Mouse (Mus musculus): Measurements from ENCODE around the gene Raph1. TPM values are rescaled to one million over a fixed set of nuclear protein-coding genes. Genes with fewer than 3 reads are reported as not detected.
A peak's percentile ranks its signal among the peaks of the same experiment; 100 is the strongest.

Raph1 gene
- under 0.01 and 0.13 TPM in 2 replicates for polyA plus RNA-seq (2012)

DNA sequence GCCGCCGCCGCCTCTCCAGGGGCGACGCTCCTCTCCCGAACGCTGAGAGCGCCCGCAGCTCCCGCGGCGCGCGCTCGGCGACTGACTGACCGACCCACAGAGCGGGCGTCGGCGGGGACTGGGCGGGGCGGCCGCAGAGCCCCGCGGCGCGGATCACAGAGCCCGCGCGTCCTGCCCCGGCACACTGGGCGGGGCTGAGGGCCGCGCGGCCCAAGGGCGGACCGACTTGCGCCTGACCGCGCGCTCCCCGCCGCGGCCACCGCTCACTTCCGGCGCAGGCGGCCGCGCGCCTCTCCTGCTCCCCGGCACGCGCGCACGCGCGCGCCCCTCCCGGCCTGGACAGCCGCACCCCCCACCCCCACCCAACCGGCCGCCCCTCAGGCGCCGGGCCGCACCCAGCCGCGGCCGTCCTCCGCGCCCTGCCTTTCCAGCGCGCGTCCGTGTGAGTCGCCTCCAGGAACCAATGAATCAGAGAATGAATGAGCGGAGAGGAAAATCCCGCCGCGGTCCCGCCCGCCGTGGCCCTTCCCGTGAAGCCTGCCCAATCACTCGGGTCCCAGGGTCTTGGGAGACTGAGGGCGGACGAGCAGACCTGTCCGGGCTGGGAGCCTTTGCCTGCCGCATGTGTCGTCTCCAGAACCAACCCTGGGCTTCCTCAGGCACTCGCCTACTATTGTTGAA lies at the start of gene Raph1:
Gene Raph1 (minus strand): TSS at position 474 of the 681 bp plus-strand sequence.
- H3K4me3 ChIP-seq (replicated peaks) = peak within 1 kb of the TSS; percentile 63
- H3K27me3 ChIP-seq (ENCODE audit: control insufficient read depth) = peaks cover 54% of the 10 kb centered on the region

GRCm38 (mm10) chr1:60615703-60616102 lies 48.8 kb upstream of the Raph1 start:
- TF ChIP-seq GATA1 (IDR thresholded peaks at IDR 0.05; ENCODE audit: low read length) (no peak), TAL1 (IDR thresholded peaks at IDR 0.05; ENCODE audit: low read length) (no peak)
- no peaks in the 10 kb centered on the region for H3K36me3 ChIP-seq (ENCODE audit: control insufficient read depth)

More for the DNA sequence above, at the start of gene Raph1:
- no peaks in the 10 kb centered on the region for H3K36me3 ChIP-seq (ENCODE audit: control insufficient read depth)
- H3K4me1 ChIP-seq (ENCODE audit: control insufficient read depth) = peaks cover 7% of the 10 kb centered on the region
- no peaks in the 10 kb centered on the region for H3K9me3 ChIP-seq (ENCODE audit: control insufficient read depth, low read length)
- TF ChIP-seq GATA1 (IDR thresholded peaks at IDR 0.05; ENCODE audit: low read length) (no peak), TAL1 (IDR thresholded peaks at IDR 0.05; ENCODE audit: low read length) (no peak)

DNA sequence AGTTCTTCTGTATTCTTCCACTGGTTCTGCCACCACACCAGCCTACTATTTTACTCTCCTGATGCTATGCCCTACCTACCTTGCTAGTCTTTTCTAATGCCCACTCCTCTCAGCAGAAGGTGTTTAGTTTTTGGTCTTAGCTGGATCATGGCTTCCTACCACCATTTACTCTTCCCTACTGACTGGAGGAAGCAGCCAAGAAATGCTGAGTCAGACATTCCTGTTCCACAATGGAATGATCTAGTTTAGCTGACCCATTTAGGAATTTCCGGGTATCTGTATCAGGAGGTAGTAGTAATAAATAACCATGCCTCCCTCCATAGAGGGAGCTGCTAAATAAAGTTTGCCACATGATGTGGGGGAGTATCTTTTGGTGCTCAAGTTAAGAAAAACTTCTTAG lies 48.0 kb upstream of the Raph1 start:
- Histone ChIP-seq H3K4me3 (replicated peaks) (no peak overlapping the region), H3K36me3 (ENCODE audit: control insufficient read depth) (no peaks in the 10 kb centered on the region), H3K27me3 (ENCODE audit: control insufficient read depth) (no peaks in the 10 kb centered on the region), H3K4me1 (ENCODE audit: control insufficient read depth) (no peaks in the 10 kb centered on the region), H3K9me3 (ENCODE audit: control insufficient read depth, low read length) (no peaks in the 10 kb centered on the region)
- no peak for TF ChIP-seq TAL1 (IDR thresholded peaks at IDR 0.05; ENCODE audit: low read length)
- no peak for TF ChIP-seq GATA1 (IDR thresholded peaks at IDR 0.05; ENCODE audit: low read length)

More at GRCm38 (mm10) chr1:60615703-60616102, 48.8 kb upstream of the Raph1 start:
- no peaks in the 10 kb centered on the region for H3K27me3 ChIP-seq (ENCODE audit: control insufficient read depth)
- H3K9me3 ChIP-seq (ENCODE audit: control insufficient read depth, low read length) = no peaks in the 10 kb centered on the region
- H3K4me1 ChIP-seq (ENCODE audit: control insufficient read depth) = no peaks in the 10 kb centered on the region
- no peak overlapping the region for H3K4me3 ChIP-seq (replicated peaks)

DNA sequence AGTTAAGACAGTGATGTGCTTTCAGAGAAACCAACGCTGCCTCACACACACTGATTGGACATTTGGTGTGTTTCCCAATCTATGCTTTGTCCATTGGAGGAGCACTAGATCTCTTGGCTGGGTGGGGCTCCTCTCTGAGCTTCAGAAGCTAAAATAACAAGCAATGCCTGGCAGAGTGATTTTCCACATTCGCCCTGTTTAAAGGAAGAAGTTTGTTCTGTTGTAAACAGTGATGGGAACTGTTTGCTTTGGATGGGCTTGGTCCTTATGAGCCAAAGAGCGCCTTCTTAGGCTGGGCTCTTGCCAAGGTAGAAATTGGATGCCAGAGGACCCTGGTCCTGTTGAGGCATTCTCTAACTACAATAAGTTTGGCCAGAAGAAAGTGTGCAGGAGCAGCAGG lies 45.1 kb upstream of the Raph1 start:
- Histone ChIP-seq H3K4me3 (replicated peaks) (no peak overlapping the region), H3K9me3 (ENCODE audit: control insufficient read depth, low read length) (no peaks in the 10 kb centered on the region), H3K36me3 (ENCODE audit: control insufficient read depth) (no peaks in the 10 kb centered on the region), H3K4me1 (ENCODE audit: control insufficient read depth) (no peaks in the 10 kb centered on the region), H3K27me3 (ENCODE audit: control insufficient read depth) (no peaks in the 10 kb centered on the region)
- no peak for TF ChIP-seq GATA1 (IDR thresholded peaks at IDR 0.05; ENCODE audit: low read length)
- TF ChIP-seq TAL1 (IDR thresholded peaks at IDR 0.05; ENCODE audit: low read length) = no peak

DNA sequence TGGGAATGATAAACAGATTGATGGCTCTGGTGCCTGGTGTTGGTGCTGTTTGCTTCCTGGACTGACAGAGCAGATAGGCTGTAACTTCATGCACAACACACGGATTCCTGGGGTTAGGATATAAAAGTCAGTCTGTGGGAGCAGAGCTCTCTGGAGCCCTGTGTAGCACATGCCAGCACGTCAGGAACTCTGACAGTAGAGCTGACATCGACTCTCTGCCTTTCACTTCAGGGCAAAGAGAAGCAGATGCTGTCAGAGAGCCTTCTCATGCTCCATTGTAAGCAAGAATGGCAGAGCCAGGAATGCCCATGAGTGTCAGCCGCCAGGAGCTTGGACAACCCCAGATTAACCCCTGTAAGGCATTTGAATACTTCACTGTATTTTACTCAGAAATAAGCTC lies 43.7 kb upstream of the Raph1 start:
- Histone ChIP-seq H3K4me3 (replicated peaks) (no peak overlapping the region), H3K27me3 (ENCODE audit: control insufficient read depth) (no peaks in the 10 kb centered on the region), H3K36me3 (ENCODE audit: control insufficient read depth) (no peaks in the 10 kb centered on the region), H3K4me1 (ENCODE audit: control insufficient read depth) (no peaks in the 10 kb centered on the region), H3K9me3 (ENCODE audit: control insufficient read depth, low read length) (no peaks in the 10 kb centered on the region)
- TF ChIP-seq GATA1 (IDR thresholded peaks at IDR 0.05; ENCODE audit: low read length) (no peak), TAL1 (IDR thresholded peaks at IDR 0.05; ENCODE audit: low read length) (no peak)

DNA sequence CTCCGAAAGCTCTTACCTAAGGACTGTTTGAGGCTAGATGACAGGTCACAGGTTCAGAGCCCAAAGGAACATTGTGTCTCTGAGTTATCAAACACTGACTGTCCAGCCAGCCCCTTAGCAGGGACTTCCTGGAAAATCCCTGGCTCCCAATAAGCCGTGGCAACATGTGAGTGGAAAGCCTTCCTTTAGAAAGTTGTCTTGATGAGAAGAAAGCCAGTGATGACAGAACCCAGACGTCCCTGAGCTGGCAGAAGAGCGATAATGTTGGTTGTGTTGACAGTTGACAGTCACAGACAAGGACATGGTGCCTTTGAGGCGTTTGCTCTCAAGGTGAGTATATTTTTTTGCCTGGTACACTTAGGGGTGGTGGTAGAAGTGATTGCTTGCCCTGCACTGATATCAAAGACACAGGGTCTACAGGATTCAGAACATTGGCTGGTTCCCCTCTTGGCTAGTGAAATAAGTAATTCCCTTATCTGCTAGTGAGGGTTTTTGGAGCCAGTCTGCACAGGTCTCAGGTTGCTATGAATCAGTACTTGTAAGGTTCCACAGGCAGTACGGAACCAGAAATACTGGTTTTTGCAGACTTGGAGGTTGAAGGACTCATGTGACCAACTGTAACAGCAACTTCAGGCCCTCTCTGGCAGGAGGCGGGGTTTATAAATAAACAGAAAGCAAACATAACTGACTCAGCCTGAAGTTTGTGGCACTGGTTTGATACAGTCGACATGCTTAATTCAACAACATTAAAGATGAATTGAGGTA lies 42.3 kb upstream of the Raph1 start:
- no peaks in the 10 kb centered on the region for H3K36me3 ChIP-seq (ENCODE audit: control insufficient read depth)
- no peaks in the 10 kb centered on the region for H3K9me3 ChIP-seq (ENCODE audit: control insufficient read depth, low read length)
- no peak overlapping the region for H3K4me3 ChIP-seq (replicated peaks)
- TF ChIP-seq GATA1 (IDR thresholded peaks at IDR 0.05; ENCODE audit: low read length) = no peak
- H3K27me3 ChIP-seq (ENCODE audit: control insufficient read depth) = no peaks in the 10 kb centered on the region
- no peaks in the 10 kb centered on the region for H3K4me1 ChIP-seq (ENCODE audit: control insufficient read depth)

DNA sequence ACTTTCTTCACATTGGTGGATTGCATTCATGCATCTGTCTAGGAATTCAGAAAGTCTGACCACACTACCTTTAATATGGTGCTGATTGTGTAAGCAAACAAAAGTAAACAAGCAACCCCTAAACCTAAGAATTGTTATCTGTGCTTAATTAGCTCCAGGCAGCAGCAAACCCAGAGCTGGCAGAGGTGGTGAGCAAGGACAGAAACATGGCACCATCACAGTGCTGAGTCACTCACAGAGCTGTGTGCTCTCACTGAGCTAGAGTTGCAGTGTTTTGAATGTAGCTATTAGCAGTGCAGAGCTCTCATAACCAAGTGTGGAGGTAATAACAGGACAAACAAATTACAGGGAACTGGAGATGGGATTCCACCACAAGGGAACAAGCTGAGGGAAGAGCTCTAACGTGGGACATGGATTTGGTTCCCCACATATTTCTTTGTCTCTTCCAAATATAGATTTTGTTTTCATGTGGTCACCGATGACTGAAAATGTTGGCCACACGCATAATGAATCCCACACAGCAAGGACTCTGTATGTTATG lies 37.6 kb upstream of the Raph1 start:
- H3K27me3 ChIP-seq (ENCODE audit: control insufficient read depth) = no peaks in the 10 kb centered on the region
- H3K4me1 ChIP-seq (ENCODE audit: control insufficient read depth) = no peaks in the 10 kb centered on the region
- TF ChIP-seq GATA1 (IDR thresholded peaks at IDR 0.05; ENCODE audit: low read length) (no peak), TAL1 (IDR thresholded peaks at IDR 0.05; ENCODE audit: low read length) (no peak)
- H3K4me3 ChIP-seq (replicated peaks) = no peak overlapping the region
- H3K36me3 ChIP-seq (ENCODE audit: control insufficient read depth) = no peaks in the 10 kb centered on the region
- H3K9me3 ChIP-seq (ENCODE audit: control insufficient read depth, low read length) = no peaks in the 10 kb centered on the region

- TF ChIP-seq GATA1 (IDR thresholded peaks at IDR 0.05; ENCODE audit: low read length) = no peak
- no peak for TF ChIP-seq TAL1 (IDR thresholded peaks at IDR 0.05; ENCODE audit: low read length)
- no peaks in the 10 kb centered on the region for H3K9me3 ChIP-seq (ENCODE audit: control insufficient read depth, low read length)
- no peak overlapping the region for H3K4me3 ChIP-seq (replicated peaks)
- no peaks in the 10 kb centered on the region for H3K36me3 ChIP-seq (ENCODE audit: control insufficient read depth)
- no peaks in the 10 kb centered on the region for H3K4me1 ChIP-seq (ENCODE audit: control insufficient read depth)
- no peaks in the 10 kb centered on the region for H3K27me3 ChIP-seq (ENCODE audit: control insufficient read depth)
Measured at GRCm38 (mm10) chr1:60600682-60601081, 33.8 kb upstream of the Raph1 start.

GRCm38 (mm10) chr1:60599926-60600325 lies 33.0 kb upstream of the Raph1 start:
- H3K27me3 ChIP-seq (ENCODE audit: control insufficient read depth) = no peaks in the 10 kb centered on the region
- H3K36me3 ChIP-seq (ENCODE audit: control insufficient read depth) = no peaks in the 10 kb centered on the region
- no peak overlapping the region for H3K4me3 ChIP-seq (replicated peaks)
- no peaks in the 10 kb centered on the region for H3K9me3 ChIP-seq (ENCODE audit: control insufficient read depth, low read length)
- no peaks in the 10 kb centered on the region for H3K4me1 ChIP-seq (ENCODE audit: control insufficient read depth)
- no peak for TF ChIP-seq GATA1 (IDR thresholded peaks at IDR 0.05; ENCODE audit: low read length)
- TF ChIP-seq TAL1 (IDR thresholded peaks at IDR 0.05; ENCODE audit: low read length) = no peak
